Mouse (Mus musculus): Measurements from ENCODE around the gene Greb1. TPM values are rescaled to one million over a fixed set of nuclear protein-coding genes. Genes with fewer than 3 reads are reported as not detected.

Greb1 gene
- polyA plus RNA-seq, 1 experiment from 2014 or later: 6.4 TPM

GRCm38 (mm10) chr12:16631423-16631822 lies 169.3 kb downstream of the Greb1 start:
- Histone ChIP-seq H3K4me3 (replicated peaks) (no peak overlapping the region), H3K36me3 (no peaks in the 10 kb centered on the region), H3K27ac (no peak overlapping the region), H3K9me3 (no peaks in the 10 kb centered on the region), H3K4me2 (no peak overlapping the region), H3K4me1 (replicated peaks) (no peaks in the 10 kb centered on the region), H3K27me3 (peaks cover 5% of the 10 kb centered on the region; the same call in 1 of the 2 replicates), H3K9ac (replicated peaks) (no peak overlapping the region)
- ATAC-seq (ENCODE audit: insufficient number of reproducible peaks, insufficient read depth, low FRiP score, low TSS enrichment, low read depth): no peak
- WGBS: 84% methylated on average over 2 of the region's 2 CpGs

DNA sequence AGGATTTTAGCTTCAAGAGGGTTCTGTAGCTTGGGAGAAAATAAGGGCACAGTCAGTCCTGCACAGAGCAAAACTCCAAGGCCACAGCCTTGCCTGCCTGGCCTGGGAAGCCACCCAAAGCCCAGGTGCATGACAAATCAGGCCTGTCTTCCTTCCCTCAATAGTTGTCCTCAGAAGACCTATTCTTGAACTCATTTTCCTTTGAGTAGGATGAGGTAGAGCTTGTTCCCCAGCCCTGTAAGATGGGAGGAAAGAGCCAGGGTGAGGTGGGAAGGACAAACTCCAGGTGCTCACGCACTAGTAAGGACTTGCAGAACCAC lies 169.9 kb downstream of the Greb1 start:
- no peaks in the 10 kb centered on the region for H3K9me3 ChIP-seq
- WGBS: 89% methylated on average over 1 of the region's 1 CpGs
- no peak overlapping the region for H3K4me3 ChIP-seq (replicated peaks)
- 0 out of 2 replicates have a peak, but pooled peaks cover under 1% of the 10 kb centered on the region for H3K27me3 ChIP-seq
- no peak overlapping the region for H3K4me2 ChIP-seq
- H3K4me1 ChIP-seq (replicated peaks): no peaks in the 10 kb centered on the region
- no peak for ATAC-seq (ENCODE audit: insufficient number of reproducible peaks, insufficient read depth, low FRiP score, low TSS enrichment, low read depth)
- no peak overlapping the region for H3K27ac ChIP-seq
- no peak overlapping the region for H3K9ac ChIP-seq (replicated peaks)
- H3K36me3 ChIP-seq: no peaks in the 10 kb centered on the region

DNA sequence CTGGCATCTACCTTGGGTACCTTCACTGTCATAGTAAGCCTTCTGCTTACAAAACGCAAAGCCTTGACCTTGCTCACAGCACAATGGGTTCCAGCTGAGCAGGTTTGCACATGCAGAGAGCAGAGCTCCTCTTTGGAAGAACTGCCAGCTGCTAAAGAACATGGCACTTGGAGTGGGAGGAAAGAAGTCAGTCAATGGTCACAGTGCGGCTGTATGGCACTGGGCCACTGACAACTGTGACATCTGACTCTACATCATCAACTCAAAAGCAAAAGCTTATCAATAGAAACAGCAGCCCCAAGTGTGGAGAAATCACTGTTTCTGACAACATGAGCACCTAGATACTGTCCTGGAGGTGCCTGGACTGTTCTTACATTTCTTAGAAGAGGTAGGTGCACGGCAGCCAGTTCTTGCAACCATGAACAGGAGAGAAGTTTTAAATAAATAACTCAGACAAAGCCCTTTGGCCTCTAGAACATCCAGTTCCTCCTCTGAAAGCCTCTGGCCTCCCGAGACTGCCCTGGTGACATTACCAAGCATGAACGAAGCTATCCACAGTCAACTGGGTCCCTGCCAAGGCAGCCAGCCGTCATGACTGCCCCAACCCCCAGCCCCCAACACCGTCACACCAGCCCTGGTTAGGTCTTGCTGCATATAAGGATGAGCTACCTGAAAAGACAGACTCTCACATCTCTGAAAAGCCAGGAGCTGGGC lies 170.4 kb downstream of the Greb1 start:
- Histone ChIP-seq H3K27ac (no peak overlapping the region), H3K9me3 (no peaks in the 10 kb centered on the region), H3K27me3 (no peaks in the 10 kb centered on the region), H3K36me3 (no peaks in the 10 kb centered on the region), H3K9ac (replicated peaks) (no peak overlapping the region), H3K4me1 (replicated peaks) (no peaks in the 10 kb centered on the region), H3K4me3 (replicated peaks) (no peak overlapping the region), H3K4me2 (no peak overlapping the region)
- no peak for ATAC-seq (ENCODE audit: insufficient number of reproducible peaks, insufficient read depth, low FRiP score, low TSS enrichment, low read depth)
- WGBS: 82% methylated on average over 7 of the region's 7 CpGs

Small RNA genes within 50 kb of the gene (microRNA-seq; reads per million reads assigned to microRNA genes)
- not detected for gene Gm44305

Other genes starting within 250 kb of the Greb1 start
- 6.5 and 6.7 TPM in 2 replicates for gene Lpin1, start 189.9 kb downstream of the Greb1 start, polyA plus RNA-seq (2016; fragmentation: Nextera tagmentation; extraction: Ambion mirVana)
- not detected in 2 replicates for gene Ntsr2, start 147.5 kb downstream of the Greb1 start, polyA plus RNA-seq (2016; fragmentation: Nextera tagmentation; extraction: Ambion mirVana)
- 75.8 and 76.6 TPM in 2 replicates for gene E2f6, start 10.1 kb upstream of the Greb1 start, polyA plus RNA-seq (2016; fragmentation: Nextera tagmentation; extraction: Ambion mirVana)
- gene Rock2, start 94.0 kb upstream of the Greb1 start, polyA plus RNA-seq (2016; fragmentation: Nextera tagmentation; extraction: Ambion mirVana): 16.5 and 18.4 TPM in 2 replicates
- 6.0 and 6.6 TPM in 2 replicates for gene Pqlc3, start 199.5 kb upstream of the Greb1 start, polyA plus RNA-seq (2016; fragmentation: Nextera tagmentation; extraction: Ambion mirVana)
- 0.75 and 1.1 TPM in 2 replicates for gene 2410004P03Rik, start 210.8 kb upstream of the Greb1 start, polyA plus RNA-seq (2016; fragmentation: Nextera tagmentation; extraction: Ambion mirVana)

Data from limb, embryonic 12.5 days (tissue).